Mouse (Mus musculus) midbrain, embryonic 15.5 days (tissue): ENCODE results near the gene Arhgdib. TPM values are rescaled to one million over a fixed set of nuclear protein-coding genes. Genes with fewer than 3 reads are reported as not detected.

ENCODE experiments used
- ATAC-seq: fragments of 200-750 bp; cut with Nextera tagmentation; replicated peaks from 2 replicates; pipeline ENCODE4 v1.8.0; 2017; ENCODE audit warnings: moderate TSS enrichment
- H3K27ac ChIP-seq: fragments of 300-500 bp; sonication (generic); 2 replicates; pipeline ENCODE4 v1.5.1; 2015; ENCODE audit warnings: mild to moderate bottlenecking, inconsistent platforms
- H3K27me3 ChIP-seq: fragments of 300-500 bp; sonication (generic); replicated peaks from 2 replicates; pipeline ENCODE4 v1.6.1; 2015; ENCODE audit warnings: inconsistent platforms
- H3K36me3 ChIP-seq: fragments of 300-500 bp; sonication (generic); replicated peaks from 2 replicates; pipeline ENCODE4 v1.6.1; 2015; ENCODE audit warnings: inconsistent platforms
- H3K4me1 ChIP-seq: fragments of 300-500 bp; sonication (generic); 2 replicates; pipeline ENCODE4 v1.6.1; 2015; ENCODE audit warnings: inconsistent platforms
- H3K4me2 ChIP-seq: fragments of 300-500 bp; sonication (generic); 2 replicates; pipeline ENCODE4 v1.6.1; 2015; ENCODE audit warnings: inconsistent platforms, mild to moderate bottlenecking, moderate library complexity
- H3K4me3 ChIP-seq: fragments of 300-500 bp; sonication (generic); 2 replicates; pipeline ENCODE4 v1.5.1; 2015; ENCODE audit warnings: mild to moderate bottlenecking, inconsistent platforms
- H3K9ac ChIP-seq: fragments of 300-500 bp; sonication (generic); 2 replicates; pipeline ENCODE4 v1.6.1; 2015; ENCODE audit warnings: mild to moderate bottlenecking, inconsistent platforms
- H3K9me3 ChIP-seq: fragments of 300-500 bp; sonication (generic); 2 replicates; pipeline ENCODE4 v1.6.1; 2016; ENCODE audit warnings: inconsistent platforms
- WGBS: fragments of 180-500 bp; shearing (Covaris S2); methylation state at CpG from one replicate; pipeline ENCODE4 v1.1.7; 2015; ENCODE audit warnings: mixed read lengths; 5-methylcytosine and 5-hydroxymethylcytosine counted together
- polyA plus RNA-seq: library from polyadenylated mRNA; unstranded; fragments of >200 nt; fragmentation: Nextera tagmentation; extraction: Ambion mirVana; gene quantifications from 2 replicates; pipeline ENCODE4 v1.2.1, GENCODE M21; 2015

The Arhgdib gene
- polyA plus RNA-seq, 1 experiment from 2014 or later = 15.3 TPM

- Histone ChIP-seq H3K9me3 (no peaks in the 10 kb centered on the region), H3K9ac (no peak overlapping the region), H3K27me3 (no peaks in the 10 kb centered on the region), H3K4me2 (no peak overlapping the region), H3K4me3 (no peak overlapping the region), H3K4me1 (peaks cover 7% of the 10 kb centered on the region; the same call in 1 of the 2 replicates), H3K27ac (no peak overlapping the region), H3K36me3 (no peaks in the 10 kb centered on the region)
- WGBS = 73% methylated on average over 1 of the region's 2 CpGs
- no peak for ATAC-seq
These were observed 28.9 kb downstream of the Arhgdib start for GRCm38 (mm10) chr6:136912751-136913265.

- ATAC-seq = no peak
- H3K36me3 ChIP-seq = no peaks in the 10 kb centered on the region
- H3K27ac ChIP-seq = no peak overlapping the region
- H3K4me3 ChIP-seq = no peak overlapping the region
- H3K9me3 ChIP-seq = no peaks in the 10 kb centered on the region
- H3K4me1 ChIP-seq = peaks cover 7% of the 10 kb centered on the region; the same call in 1 of the 2 replicates
- H3K27me3 ChIP-seq = no peaks in the 10 kb centered on the region
- 84% methylated on average over 9 of the region's 9 CpGs for WGBS
- no peak overlapping the region for H3K9ac ChIP-seq
- H3K4me2 ChIP-seq = no peak overlapping the region
These were observed 31.3 kb downstream of the Arhgdib start for GRCm38 (mm10) chr6:136910247-136910890.

- no peaks in the 10 kb centered on the region for H3K9me3 ChIP-seq
- H3K27me3 ChIP-seq = no peaks in the 10 kb centered on the region
- H3K4me1 ChIP-seq = no peaks in the 10 kb centered on the region
- WGBS = 78% methylated on average over 10 of the region's 10 CpGs
- no peak overlapping the region for H3K27ac ChIP-seq
- no peak overlapping the region for H3K4me2 ChIP-seq
- H3K4me3 ChIP-seq = no peak overlapping the region
- no peak overlapping the region for H3K9ac ChIP-seq
- ATAC-seq = no peak
- no peaks in the 10 kb centered on the region for H3K36me3 ChIP-seq
These were observed 34.8 kb downstream of the Arhgdib start for GRCm38 (mm10) chr6:136906937-136907293.

GRCm38 (mm10) chr6:136906283-136906936 lies 35.3 kb downstream of the Arhgdib start:
- no peaks in the 10 kb centered on the region for H3K4me1 ChIP-seq
- H3K4me2 ChIP-seq = no peak overlapping the region
- H3K36me3 ChIP-seq = no peaks in the 10 kb centered on the region
- H3K9me3 ChIP-seq = no peaks in the 10 kb centered on the region
- 90% methylated on average over 19 of the region's 19 CpGs for WGBS
- no peak overlapping the region for H3K27ac ChIP-seq
- H3K4me3 ChIP-seq = no peak overlapping the region
- ATAC-seq = no peak
- H3K9ac ChIP-seq = no peak overlapping the region
- no peaks in the 10 kb centered on the region for H3K27me3 ChIP-seq

- H3K9ac ChIP-seq = no peak overlapping the region
- WGBS = 64% methylated on average over 8 of the region's 8 CpGs
- H3K27ac ChIP-seq = no peak overlapping the region
These were observed 37.7 kb downstream of the Arhgdib start for GRCm38 (mm10) chr6:136903885-136904470.

GRCm38 (mm10) chr6:136902527-136902926 lies 39.2 kb downstream of the Arhgdib start:
- H3K4me1 ChIP-seq = no peaks in the 10 kb centered on the region
- H3K4me2 ChIP-seq = no peak overlapping the region
- H3K27me3 ChIP-seq = no peaks in the 10 kb centered on the region
- 91% methylated on average over 9 of the region's 9 CpGs for WGBS
- H3K36me3 ChIP-seq = no peaks in the 10 kb centered on the region
- H3K4me3 ChIP-seq = no peak overlapping the region
- H3K27ac ChIP-seq = no peak overlapping the region
- no peak for ATAC-seq
- H3K9ac ChIP-seq = no peak overlapping the region
- no peaks in the 10 kb centered on the region for H3K9me3 ChIP-seq

More at GRCm38 (mm10) chr6:136903885-136904470, 37.7 kb downstream of the Arhgdib start:
- Histone ChIP-seq H3K36me3 (no peaks in the 10 kb centered on the region), H3K4me1 (no peaks in the 10 kb centered on the region), H3K9me3 (no peaks in the 10 kb centered on the region), H3K27me3 (no peaks in the 10 kb centered on the region), H3K4me3 (no peak overlapping the region), H3K4me2 (no peak overlapping the region)
- ATAC-seq = no peak

GRCm38 (mm10) chr6:136901010-136901409 lies 40.7 kb downstream of the Arhgdib start:
- Histone ChIP-seq H3K4me3 (no peak overlapping the region), H3K27me3 (no peaks in the 10 kb centered on the region), H3K9ac (no peak overlapping the region), H3K4me2 (no peak overlapping the region), H3K4me1 (no peaks in the 10 kb centered on the region), H3K36me3 (no peaks in the 10 kb centered on the region), H3K9me3 (no peaks in the 10 kb centered on the region), H3K27ac (no peak overlapping the region)
- WGBS = 78% methylated on average over 2 of the region's 2 CpGs
- ATAC-seq = no peak

- H3K9me3 ChIP-seq = no peaks in the 10 kb centered on the region
- no peak overlapping the region for H3K9ac ChIP-seq
- H3K27ac ChIP-seq = no peak overlapping the region
- no peak for ATAC-seq
- no peak overlapping the region for H3K4me2 ChIP-seq
- H3K4me1 ChIP-seq = no peaks in the 10 kb centered on the region
- WGBS = 81% methylated on average over 4 of the region's 4 CpGs
- H3K4me3 ChIP-seq = no peak overlapping the region
- no peaks in the 10 kb centered on the region for H3K27me3 ChIP-seq
- no peaks in the 10 kb centered on the region for H3K36me3 ChIP-seq
These were observed 41.2 kb downstream of the Arhgdib start for GRCm38 (mm10) chr6:136900369-136901009.

GRCm38 (mm10) chr6:136898954-136899353 lies 42.7 kb downstream of the Arhgdib start:
- Histone ChIP-seq H3K4me3 (no peak overlapping the region), H3K27ac (no peak overlapping the region), H3K4me1 (no peaks in the 10 kb centered on the region), H3K9me3 (no peaks in the 10 kb centered on the region), H3K4me2 (no peak overlapping the region), H3K36me3 (no peaks in the 10 kb centered on the region), H3K27me3 (no peaks in the 10 kb centered on the region), H3K9ac (no peak overlapping the region)
- WGBS = 78% methylated on average over 2 of the region's 2 CpGs
- no peak for ATAC-seq

GRCm38 (mm10) chr6:136898222-136898621 lies 43.5 kb downstream of the Arhgdib start:
- H3K4me2 ChIP-seq = no peak overlapping the region
- H3K4me3 ChIP-seq = no peak overlapping the region
- WGBS = 74% methylated on average over 4 of the region's 4 CpGs
- H3K9ac ChIP-seq = no peak overlapping the region
- H3K36me3 ChIP-seq = no peaks in the 10 kb centered on the region
- H3K4me1 ChIP-seq = no peaks in the 10 kb centered on the region
- H3K9me3 ChIP-seq = no peaks in the 10 kb centered on the region
- H3K27ac ChIP-seq = no peak overlapping the region
- ATAC-seq = no peak
- H3K27me3 ChIP-seq = no peaks in the 10 kb centered on the region

GRCm38 (mm10) chr6:136897789-136898188 lies 43.9 kb downstream of the Arhgdib start:
- H3K9me3 ChIP-seq = no peaks in the 10 kb centered on the region
- no peaks in the 10 kb centered on the region for H3K27me3 ChIP-seq
- H3K36me3 ChIP-seq = no peaks in the 10 kb centered on the region
- H3K4me2 ChIP-seq = no peak overlapping the region
- no peak overlapping the region for H3K4me3 ChIP-seq
- WGBS = 88% methylated on average over 4 of the region's 4 CpGs
- no peaks in the 10 kb centered on the region for H3K4me1 ChIP-seq
- ATAC-seq = no peak
- H3K27ac ChIP-seq = no peak overlapping the region
- no peak overlapping the region for H3K9ac ChIP-seq

- Histone ChIP-seq H3K4me1 (no peaks in the 10 kb centered on the region), H3K27me3 (no peaks in the 10 kb centered on the region), H3K9me3 (no peaks in the 10 kb centered on the region), H3K4me3 (no peak overlapping the region), H3K27ac (no peak overlapping the region), H3K36me3 (no peaks in the 10 kb centered on the region), H3K9ac (no peak overlapping the region), H3K4me2 (no peak overlapping the region)
- no peak for ATAC-seq
- WGBS = 67% methylated on average over 15 of the region's 15 CpGs
These were observed 47.0 kb downstream of the Arhgdib start for GRCm38 (mm10) chr6:136894532-136895339.
